ENCODE assay signal across 25 mouse cellular contexts in genomic region chr6:51087806-51088205, GRCm38 (mm10).
"Had no signal": no experiment of that assay in that cellular context is flagged by ENCODE, and none has a peak within 500 bp of the region (broad histone marks: within the 10 kb centered on the region; RNA-seq: fewer than 3 reads in every experiment).

No protein-coding gene starts in this region.

- ATAC-seq: forebrain, embryonic 13.5 days; forebrain, embryonic 15.5 days; forebrain, embryonic 16.5 days; forebrain, postnatal 0 days had no signal

- H3K27me3 ChIP-seq: embryonic facial prominence, embryonic 12.5 days; embryonic facial prominence, embryonic 13.5 days; embryonic facial prominence, embryonic 15.5 days; forebrain, embryonic 12.5 days; forebrain, embryonic 13.5 days; forebrain, embryonic 15.5 days had no signal

- H3K9me3 ChIP-seq: embryonic facial prominence, embryonic 12.5 days; embryonic facial prominence, embryonic 13.5 days; embryonic facial prominence, embryonic 15.5 days; forebrain, embryonic 10.5 days; forebrain, embryonic 12.5 days; forebrain, embryonic 13.5 days; forebrain, embryonic 15.5 days had no signal

- H3K9ac ChIP-seq: embryonic facial prominence, embryonic 12.5 days; embryonic facial prominence, embryonic 13.5 days; embryonic facial prominence, embryonic 15.5 days; forebrain, embryonic 12.5 days; forebrain, embryonic 13.5 days; forebrain, embryonic 15.5 days; forebrain, postnatal 0 days had no signal

- H3K27ac ChIP-seq: embryonic facial prominence, embryonic 15.5 days; forebrain, embryonic 10.5 days; forebrain, embryonic 12.5 days; forebrain, embryonic 13.5 days; forebrain, embryonic 15.5 days; gastrocnemius, adult 2 months; heart, adult 2 months had no signal

- H3K36me3 ChIP-seq: embryonic facial prominence, embryonic 12.5 days; embryonic facial prominence, embryonic 13.5 days; embryonic facial prominence, embryonic 15.5 days; forebrain, embryonic 10.5 days; forebrain, embryonic 12.5 days; forebrain, embryonic 15.5 days had no signal

- H3K4me2 ChIP-seq: embryonic facial prominence, embryonic 12.5 days; embryonic facial prominence, embryonic 13.5 days; embryonic facial prominence, embryonic 15.5 days; forebrain, embryonic 12.5 days; forebrain, embryonic 13.5 days; forebrain, embryonic 15.5 days had no signal

- H3K4me1 ChIP-seq: forebrain, embryonic 12.5 days had no signal

- DNase-seq: cerebellum, adult 8-10 months; cerebellum, adult 9-10 months; cerebellum, adult 9-11 months; cerebellum, postnatal 10 days; cerebellum, postnatal 14 days; cerebellum, postnatal 25 days; cerebellum, postnatal 36 days; embryo, embryonic 11 days; forebrain, postnatal 0 days; gastrocnemius, adult 2 months; gastrocnemius, postnatal 10 days; gastrocnemius, postnatal 14 days; gastrocnemius, postnatal 25 days; gastrocnemius, postnatal 36 days; heart, adult 18-20 months; heart, adult 2 months had no signal

- H3K4me3 ChIP-seq: embryonic facial prominence, embryonic 12.5 days; embryonic facial prominence, embryonic 13.5 days; embryonic facial prominence, embryonic 15.5 days; erythroblast, embryonic 14.5 days; forebrain, embryonic 10.5 days; forebrain, embryonic 12.5 days; forebrain, embryonic 13.5 days; forebrain, embryonic 15.5 days; gastrocnemius, adult 2 months; heart, adult 2 months had no signal
